Mouse (Mus musculus): ENCODE data around the gene Aldh3a2. TPM values are rescaled to one million over a fixed set of nuclear protein-coding genes. Genes with fewer than 3 reads are reported as not detected.

Gene Aldh3a2
- 52.3 TPM for total RNA-seq (2023)

DNA sequence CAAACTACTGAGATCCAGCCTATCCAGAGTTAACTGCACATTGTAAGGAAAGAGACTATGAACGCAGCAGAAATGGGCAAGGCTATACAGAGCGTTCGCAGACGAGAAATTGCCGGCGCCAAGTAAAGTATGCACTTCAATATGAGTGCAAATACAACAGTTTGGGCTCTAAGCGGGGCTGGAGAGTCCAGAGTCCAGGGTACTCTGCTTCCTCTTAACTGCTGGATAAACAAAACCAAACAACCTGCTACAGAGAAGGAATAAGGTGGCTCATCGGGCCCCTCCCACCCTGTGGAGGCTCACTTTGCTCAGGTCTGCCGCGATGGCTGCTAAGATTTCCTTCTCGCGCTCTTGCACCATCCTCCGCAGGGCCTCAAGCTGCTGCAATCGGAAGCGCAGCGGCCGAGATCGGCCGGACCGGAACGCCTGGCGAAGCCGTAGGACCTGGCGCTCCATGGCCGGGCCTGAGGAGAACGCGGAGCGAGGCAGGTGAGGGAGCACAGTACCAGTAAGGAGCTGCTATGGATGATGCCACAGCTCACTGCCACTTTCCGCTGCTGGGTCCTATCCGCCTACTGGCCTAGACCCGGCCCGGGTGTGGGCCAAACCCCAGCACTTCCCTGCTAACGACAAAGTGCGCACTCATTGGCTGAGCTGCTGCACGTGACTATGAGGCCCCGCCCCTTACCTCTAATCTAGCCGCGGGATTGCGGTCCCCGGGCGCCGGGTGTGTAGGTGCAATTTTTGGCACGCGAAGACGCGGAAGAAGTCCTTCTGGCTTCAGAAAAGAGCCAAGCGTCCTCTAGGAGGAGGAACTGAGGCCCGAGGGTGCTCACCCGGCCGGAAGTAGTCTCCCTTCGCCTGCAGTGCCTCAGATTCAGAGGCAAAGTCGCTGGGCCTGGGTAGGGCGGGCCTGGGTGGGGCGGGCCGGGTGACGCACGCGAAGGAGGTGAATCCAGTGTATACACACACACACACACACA, at the start of gene Aldh3a2:
Gene Aldh3a2 (minus strand): TSS at position 914 of the 983 bp plus-strand sequence.

GRCm38 (mm10) chr11:61207487-61208246, 59.6 kb downstream of the Aldh3a2 start, which contains the start of gene Aldh3a1:
Gene Aldh3a1 (plus strand): TSS chr11:61207537.

GRCm38 (mm10) chr11:61174821-61175658, 92.2 kb downstream of the Aldh3a2 start, which contains the start of gene Usp22:
Gene Usp22 (minus strand): TSS chr11:61175055.

Other genes starting within 250 kb of the Aldh3a2 start
- not detected for gene Kcnj12, start 244.9 kb downstream of the Aldh3a2 start, total RNA-seq (2023)
- 23.4 TPM for gene Tnfrsf13b, start 140.7 kb downstream of the Aldh3a2 start, total RNA-seq (2023)
- 98.3 TPM for gene Usp22, start 92.4 kb downstream of the Aldh3a2 start, total RNA-seq (2023)
- not detected for gene Aldh3a1, start 59.9 kb downstream of the Aldh3a2 start, total RNA-seq (2023)
- not detected for gene Slc47a2, start 75.4 kb upstream of the Aldh3a2 start, total RNA-seq (2023)
- gene Slc47a1, start 110.9 kb upstream of the Aldh3a2 start, total RNA-seq (2023), result not detected
- gene Rnf112, start 186.7 kb upstream of the Aldh3a2 start, total RNA-seq (2023), result not detected
- not detected for gene Mfap4, start 218.0 kb upstream of the Aldh3a2 start, total RNA-seq (2023)
- 14.8 TPM for gene Mapk7, start 226.9 kb upstream of the Aldh3a2 start, total RNA-seq (2023)
- gene B9d1, start 237.7 kb upstream of the Aldh3a2 start, total RNA-seq (2023), result not detected

All from CD4-positive naive resting alpha-beta T cell, adult 76 days (primary cell).